Mouse (Mus musculus) G1E (cell line): ENCODE data around the gene Olfr1392.

Experiments
- CTCF ChIP-seq: IDR thresholded peaks from 2 replicates; pipeline ENCODE4 v1.5.1; 2012; ENCODE audit warnings: low read depth, low read length, inconsistent platforms, mixed read lengths
- GATA1 ChIP-seq: IDR thresholded peaks from 2 replicates; pipeline ENCODE4 v1.6.1; 2012; ENCODE audit warnings: borderline replicate concordance, low read length, inconsistent platforms, mixed read lengths
- POLR2AphosphoS5 ChIP-seq: IDR thresholded peaks from 2 replicates; pipeline ENCODE4 v1.6.1; 2012; ENCODE audit warnings: low read depth, low read length, inconsistent platforms; ENCODE audit not compliant: insufficient replicate concordance
- TAL1 ChIP-seq: conservative IDR thresholded peaks from 2 replicates; pipeline ENCODE4 v1.6.1; 2012; ENCODE audit warnings: low read depth, low read length, inconsistent platforms, mixed read lengths

- TF ChIP-seq POLR2AphosphoS5: no peak
- no peak for TF ChIP-seq GATA1
- TF ChIP-seq CTCF: no peak
- no peak for TF ChIP-seq TAL1
Observed at GRCm38 (mm10) chr11:49259829-49260228, 25.3 kb upstream of the Olfr1392 start.
